Mouse (Mus musculus): Measurements from ENCODE around the gene Gm49396. TPM values are rescaled to one million over a fixed set of nuclear protein-coding genes. Genes with fewer than 3 reads are reported as not detected.

Gm49396 gene
- total RNA-seq, 2 experiments from 2014 or later: 1.6 to 2.2 TPM

DNA sequence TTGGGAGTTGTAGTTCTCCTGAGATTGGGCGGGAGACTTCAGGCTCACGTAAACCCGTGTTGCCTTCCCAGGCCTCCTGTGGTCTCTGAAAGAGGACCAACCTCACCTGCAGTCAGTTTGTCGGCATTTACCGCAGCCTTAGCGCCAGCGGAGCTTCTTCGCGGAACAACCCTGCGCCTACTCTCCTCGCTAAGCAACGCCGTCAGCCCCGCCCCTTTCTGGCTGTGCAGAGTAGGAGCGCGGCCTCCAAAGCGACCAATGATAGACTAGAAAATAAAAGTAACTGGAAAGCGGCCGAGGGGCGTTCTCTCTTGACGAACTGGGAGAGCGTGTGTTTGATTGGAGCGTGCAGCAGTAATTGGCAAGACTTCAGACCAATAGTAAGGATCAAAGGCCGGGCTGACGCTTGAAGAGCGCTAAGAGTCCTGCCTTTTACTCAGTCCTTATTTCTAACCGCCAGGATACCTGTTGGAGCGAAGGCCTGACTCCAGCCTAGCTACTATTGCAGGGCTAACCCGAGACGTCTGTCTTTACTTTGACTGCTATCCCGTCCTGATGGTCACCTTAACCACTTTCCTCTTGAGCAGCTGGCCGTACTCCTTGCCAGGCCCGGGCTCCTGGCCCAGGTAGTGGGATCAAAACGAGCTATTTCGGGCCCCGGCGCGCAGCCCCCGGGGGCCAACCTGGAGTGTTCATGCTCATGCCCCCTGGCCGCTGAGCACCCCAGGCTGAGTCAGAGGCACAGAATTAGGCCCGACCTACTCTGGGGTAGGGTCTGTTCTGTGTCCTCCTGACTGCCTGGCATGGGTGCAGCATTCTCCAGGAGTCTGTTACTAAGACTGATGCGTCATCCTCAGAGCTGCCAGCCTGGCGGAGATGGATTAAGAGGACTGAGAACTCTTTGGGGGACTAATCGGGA, 10.8 kb upstream of the Gm49396 start, which contains the start of the genes Hspb6 and Proser3:
Hspb6 (plus strand) TSS at position 77 of the 919 bp plus-strand sequence.
Proser3 (minus strand) TSS at position 198 of the 919 bp plus-strand sequence.
- DNase-seq: peak; percentile 96

DNA sequence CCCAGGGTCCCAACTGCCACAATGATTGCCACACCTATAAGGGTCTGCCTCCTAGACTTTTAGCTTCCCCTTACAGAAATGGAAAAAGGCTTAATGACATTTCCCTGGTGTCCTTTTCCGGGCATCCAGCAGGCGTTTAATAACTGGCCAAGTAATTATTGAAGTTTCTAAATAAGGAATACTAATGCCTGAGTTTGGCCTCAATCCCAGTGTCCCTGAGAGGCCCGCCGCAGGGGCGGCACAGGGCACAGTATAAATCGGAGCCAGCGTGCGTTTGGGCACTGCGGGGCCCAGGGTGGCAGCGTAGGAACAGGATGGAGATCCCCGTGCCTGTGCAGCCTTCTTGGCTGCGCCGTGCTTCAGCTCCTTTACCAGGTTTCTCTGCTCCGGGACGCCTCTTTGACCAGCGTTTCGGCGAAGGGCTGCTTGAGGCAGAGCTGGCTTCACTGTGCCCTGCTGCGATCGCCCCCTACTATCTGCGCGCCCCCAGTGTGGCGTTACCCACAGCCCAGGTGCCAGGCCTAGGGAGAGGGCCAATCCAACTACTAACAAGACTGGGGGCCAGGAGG, 10.0 kb upstream of the Gm49396 start:
- DNase-seq: peak; percentile 70

DNA sequence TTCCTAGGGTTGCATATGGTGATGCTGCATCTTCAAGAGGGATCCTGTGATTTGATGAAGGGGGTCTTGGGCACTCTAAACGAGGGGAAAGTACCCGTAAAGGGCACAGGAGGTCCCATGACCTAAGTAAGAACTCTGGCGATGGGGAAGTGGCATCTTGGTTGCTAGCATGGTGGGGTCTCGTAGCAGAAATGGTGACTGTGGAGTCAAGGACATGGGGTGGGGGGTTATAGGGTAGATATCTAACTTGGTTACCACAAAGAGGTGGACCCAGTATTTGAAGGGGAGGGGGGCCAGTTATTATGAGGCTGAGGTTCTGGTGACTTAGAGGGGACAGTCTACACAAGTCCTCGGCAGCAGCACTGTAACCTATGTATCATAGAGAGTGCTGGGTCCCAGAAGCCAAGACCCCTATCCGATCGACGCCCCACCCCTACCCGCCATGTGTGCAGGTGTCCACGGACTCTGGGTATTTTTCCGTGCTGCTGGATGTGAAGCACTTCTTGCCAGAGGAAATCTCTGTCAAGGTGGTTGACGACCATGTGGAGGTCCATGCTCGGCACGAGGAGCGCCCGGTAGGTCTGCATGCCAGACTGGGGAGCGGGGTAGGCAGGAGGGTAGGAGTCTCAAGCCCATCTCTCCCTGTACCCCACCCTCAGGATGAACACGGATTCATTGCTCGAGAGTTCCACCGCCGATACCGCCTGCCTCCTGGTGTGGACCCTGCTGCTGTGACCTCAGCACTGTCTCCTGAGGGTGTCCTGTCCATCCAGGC, 9.1 kb upstream of the Gm49396 start:
- DNase-seq: no peak

DNA sequence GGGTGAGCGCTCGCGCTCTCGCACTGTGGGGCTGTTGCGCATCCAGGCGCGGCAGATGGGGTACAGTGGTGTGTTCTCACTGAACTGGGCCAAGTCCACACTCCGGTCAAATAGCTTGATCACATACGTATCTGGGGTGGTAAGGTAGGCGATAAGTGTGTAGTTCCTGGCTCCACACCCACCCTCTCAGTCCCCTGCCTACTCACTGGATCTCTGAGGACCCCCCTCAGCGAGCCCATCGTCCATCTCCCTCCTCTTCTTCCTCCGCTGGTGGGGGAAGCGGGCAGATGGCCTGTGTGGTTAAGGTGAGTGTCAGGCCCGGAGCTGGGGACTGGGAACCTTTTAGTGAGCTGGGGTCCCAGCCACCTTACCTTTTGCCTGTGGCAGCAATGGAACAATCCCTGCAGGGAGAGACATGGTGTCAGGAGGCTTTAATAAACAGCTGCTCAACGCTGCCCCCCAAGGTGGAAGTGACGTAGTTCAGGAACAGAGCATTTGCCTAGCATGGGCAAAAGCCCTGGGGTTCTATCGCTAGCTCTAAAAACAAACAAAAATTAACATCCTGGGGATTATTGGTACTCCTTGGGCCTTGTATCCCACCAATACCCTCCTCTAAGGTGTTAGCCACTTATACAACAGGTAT, 6.1 kb upstream of the Gm49396 start:
- DNase-seq: no peak

DNA sequence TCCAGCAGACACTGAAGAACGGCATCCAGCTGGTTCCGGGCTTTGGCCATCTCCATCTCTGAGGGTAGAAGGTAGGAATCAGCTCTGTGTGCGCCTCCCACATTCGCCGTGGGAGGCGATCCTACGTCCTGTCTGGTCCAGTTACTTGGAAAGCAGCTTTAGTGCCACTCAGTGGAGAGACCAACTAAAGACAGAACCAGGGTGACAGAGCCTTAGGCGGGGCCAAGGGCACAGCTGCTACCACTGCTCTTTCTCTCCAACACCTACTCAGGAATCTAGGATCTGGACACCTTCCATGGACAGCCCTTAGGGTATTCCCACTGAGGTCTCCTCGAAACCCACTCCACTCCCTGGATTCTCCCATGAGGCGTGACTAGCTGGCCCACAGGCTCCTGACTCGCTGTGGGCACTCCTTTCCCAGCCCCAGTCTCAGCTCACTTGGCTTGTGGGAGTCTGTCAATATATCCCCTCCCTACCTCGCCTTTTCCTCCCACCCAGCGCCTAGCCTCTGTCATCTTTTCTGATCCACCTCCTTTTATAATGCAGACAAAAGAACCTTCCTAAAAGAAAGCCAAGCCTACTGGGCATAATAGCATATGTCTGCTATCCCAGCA, 5.1 kb upstream of the Gm49396 start:
- no peak for DNase-seq

DNA sequence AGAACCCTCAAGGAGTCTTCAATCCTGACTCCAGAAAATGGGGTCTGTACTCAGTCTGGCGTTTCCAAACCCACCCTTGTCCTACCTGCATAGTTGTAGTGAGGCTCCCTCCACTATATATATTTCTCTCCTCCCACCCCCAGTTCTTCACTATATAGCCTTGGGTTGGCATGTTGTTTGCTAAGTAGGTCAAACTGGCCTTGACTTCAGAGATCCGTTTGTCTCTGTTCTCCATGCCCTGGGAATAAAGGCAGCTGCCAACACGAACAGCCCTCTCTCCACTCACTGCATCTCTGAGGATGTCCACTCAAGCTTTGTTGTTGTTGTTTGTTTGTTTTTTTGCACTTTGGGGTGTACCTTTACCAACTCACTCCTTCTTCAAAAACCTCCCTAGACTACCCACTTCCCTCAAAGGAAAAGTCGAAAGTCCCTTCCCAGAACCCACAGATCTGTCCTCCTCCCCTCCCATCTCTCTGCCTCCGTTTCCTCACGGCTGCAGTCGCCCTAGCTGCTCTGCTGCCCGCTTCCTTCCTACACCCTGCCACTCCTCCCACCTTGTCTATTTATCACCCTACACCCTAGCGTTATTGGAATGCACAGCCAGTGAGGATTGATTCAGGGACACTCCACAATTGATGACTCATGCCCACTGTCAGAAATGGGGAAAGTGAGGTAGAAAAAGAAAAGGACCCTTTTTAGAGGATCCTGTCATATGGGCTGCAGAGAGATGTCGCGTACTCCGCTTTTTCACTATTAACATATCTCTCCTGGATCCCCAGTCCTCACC, 4.3 kb upstream of the Gm49396 start:
- DNase-seq: no peak

DNA sequence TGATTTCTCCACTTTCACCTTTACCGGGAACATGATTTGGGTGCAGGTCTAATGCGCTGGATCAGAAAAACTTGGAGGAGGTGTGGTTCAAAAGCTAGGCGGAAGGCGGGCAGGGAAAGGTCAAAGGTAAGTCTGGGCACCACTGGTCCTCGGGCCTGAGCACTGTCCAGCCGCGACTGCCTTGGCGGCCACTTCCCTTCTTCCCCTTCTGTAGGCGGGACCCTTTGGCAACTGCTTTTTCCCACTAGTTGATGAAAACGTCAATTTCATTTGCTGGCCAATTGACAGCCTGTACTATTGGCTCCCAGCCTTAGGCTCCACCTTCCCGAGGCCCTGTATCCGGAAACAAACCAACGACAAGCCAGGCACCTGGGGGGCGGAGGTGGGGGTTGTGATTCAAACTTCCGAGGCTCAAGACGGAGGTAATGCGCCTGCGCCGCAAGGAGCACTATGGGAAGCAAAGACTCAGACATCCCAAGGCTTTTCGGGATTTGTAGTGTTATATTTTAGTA, 3.6 kb upstream of the Gm49396 start, which contains the start of gene Lin37:
Lin37 (minus strand) TSS at position 396 of the 512 bp plus-strand sequence.
- DNase-seq: peak; percentile 97

DNA sequence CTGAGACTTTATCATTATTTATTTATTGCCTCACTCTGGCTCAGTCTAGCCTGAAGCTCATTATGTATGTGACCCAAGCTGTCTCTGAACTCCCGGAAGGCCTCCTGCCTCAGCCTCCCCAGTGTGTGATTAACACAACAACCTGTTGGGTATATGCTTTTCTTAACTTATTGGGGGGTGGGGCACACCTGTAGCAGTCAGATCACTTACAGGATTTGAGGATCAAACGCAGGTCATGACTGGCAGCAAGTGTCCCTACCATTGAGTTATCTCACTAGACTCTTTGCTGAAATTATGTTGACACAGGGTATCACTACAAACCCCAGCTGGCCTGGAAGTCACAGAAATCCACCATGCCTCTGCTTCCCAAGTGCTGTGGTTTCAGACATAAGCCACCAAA, 2.8 kb upstream of the Gm49396 start:
- DNase-seq: no peak

DNA sequence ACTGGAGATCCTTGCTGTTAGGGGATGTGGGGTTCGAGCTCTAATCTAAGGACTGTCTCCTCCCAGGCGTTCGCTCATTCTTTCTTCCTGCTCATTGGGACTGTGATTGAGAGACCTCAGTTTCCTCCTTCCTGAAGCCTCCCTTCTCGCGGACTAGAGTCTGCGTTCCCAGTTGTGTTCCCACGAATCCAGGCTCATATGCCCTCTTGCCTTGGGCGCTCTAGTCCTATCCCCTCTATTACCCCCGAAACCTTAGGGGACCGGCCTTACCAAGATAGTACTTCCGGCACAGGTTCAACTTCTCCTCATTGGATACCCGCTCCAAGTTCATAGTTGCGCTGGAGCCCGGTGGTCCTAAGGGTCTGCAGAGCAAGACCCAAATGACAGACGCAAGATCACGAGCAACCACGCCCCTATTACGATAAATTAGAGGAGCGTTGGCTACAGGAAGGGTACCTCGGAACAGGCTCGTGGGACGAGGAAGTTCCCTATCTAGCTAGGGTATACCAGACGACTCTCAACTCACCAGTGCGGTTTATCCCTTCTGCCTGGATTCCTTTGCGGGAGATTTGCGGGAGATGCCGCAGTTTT, 523 bp upstream of the Gm49396 start:
- no peak for DNase-seq

DNA sequence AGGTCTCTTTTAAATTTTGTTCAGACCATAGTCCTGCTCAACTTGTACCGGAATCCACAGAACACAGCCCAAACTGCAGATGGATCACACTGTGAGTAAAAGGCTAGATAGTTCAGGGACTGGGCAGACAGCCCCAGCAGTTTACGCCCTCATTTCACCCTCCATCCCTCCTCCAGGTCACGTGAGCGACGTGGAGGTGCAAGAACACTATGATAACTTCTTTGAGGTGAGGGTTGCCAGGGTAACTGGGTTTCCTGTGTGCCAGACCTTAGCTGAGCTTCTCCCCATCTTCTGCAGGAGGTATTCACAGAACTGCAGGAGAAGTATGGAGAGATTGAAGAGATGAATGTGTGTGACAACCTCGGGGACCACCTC, 749 bp downstream of the Gm49396 start:
- DNase-seq: no peak

DNA sequence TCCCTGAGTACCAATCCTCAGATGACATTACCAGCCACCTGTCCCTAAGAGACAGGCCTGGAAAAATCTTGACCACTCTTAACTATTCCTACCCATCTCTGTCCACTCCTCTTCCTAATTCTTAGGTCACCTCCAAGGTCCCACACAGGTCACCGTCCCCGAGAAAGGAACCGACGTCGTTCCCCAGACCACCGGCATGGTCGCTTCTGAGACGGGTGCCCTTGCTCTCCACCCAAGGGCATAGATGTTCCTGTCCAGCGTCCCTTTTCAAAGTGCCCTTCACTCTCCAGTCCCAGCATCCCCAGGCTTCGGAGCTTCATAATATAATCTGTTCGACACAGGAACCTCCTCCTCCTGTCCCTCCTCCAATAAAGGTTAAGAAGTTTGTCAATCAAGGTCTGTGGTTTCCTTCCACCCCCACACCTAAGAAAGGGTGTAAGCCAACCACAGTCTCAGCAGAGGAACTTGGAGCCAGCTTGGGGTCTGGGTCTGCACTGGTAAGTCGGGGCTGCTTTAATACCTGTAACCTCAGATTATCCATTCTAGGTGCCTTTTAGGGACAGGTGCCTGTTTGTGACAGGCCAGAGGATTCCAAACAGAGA, 1.9 kb downstream of the Gm49396 start, which contains the start of gene Igflr1:
Igflr1 (plus strand) TSS at position 458 of the 602 bp plus-strand sequence.
- DNase-seq: no peak

DNA sequence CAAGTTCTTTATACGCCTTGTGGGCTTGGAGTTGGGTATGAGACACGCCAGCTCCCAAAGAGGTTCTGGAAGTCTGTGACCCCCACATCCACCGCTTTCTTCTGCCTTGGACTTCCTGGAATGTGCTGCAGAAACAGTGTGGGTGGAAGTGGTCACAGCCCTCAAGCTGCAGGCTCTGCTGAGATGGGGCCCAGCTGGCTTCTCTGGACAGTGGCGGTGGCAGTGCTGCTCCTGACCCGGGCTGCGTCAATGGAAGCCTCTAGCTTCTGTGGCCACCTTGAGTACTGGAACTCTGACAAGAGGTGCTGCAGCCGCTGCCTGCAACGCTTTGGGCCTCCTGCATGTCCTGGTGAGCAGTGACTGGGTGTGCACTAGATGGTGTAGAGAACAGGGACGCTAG, 2.9 kb downstream of the Gm49396 start:
- no peak for DNase-seq

DNA sequence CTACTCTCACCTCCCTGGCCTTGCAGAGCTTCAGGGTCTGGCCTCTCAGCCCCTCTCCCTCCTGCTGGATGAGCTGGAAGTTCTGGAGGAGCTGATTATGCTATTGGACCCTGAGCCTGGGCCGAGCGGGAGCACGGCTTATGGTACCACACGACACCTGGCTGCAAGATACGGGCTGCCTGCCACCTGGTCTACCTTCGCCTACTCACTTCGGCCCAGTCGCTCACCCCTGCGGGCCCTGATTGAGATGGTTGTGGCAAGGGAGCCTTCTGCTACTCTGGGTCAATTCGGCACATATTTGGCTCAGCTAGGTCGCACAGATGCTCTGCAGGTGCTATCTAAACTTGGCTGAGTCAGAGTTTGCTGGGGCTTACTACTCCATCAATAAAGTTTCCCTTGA, 4.4 kb downstream of the Gm49396 start:
- no peak for DNase-seq

DNA sequence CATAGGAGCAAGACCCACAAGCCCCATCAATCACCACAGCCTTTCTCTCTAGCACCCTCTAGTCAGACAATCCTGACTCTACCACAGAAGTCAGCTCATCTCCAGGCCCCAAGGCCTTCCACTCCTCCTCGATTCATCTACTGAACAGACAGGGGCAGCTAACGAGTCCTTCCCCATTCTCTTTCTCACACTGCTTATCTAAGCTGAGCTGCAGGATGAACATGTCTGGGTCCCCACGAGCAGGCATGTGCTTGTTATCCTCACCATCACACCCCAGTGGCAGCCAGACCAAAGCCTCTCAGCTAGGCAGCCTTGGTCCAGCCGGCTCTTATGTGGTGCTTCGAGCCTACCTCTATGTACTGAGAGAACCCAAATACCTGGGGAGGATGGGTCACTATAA, 9.2 kb downstream of the Gm49396 start:
- no peak for DNase-seq

DNA sequence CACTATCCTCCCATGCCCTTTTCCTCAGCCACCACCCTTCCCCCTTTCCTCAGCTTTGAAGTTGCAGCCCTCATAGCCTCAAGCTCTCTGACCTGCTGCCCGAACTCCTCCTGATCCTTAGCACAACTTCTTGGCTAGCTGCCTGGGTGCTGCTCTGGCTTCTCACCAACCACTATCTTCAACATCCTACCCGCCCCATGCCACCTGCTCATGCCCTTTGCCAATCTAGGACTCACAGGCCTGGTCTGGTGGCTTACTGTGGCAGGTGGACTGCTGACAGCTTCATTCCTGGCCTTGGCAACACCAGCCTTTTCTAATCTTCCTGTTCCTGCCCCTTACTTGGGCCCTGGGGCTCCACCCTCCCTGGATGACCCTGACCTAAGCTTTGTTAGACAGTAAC, 9.8 kb downstream of the Gm49396 start:
- DNase-seq: peak; percentile 86

DNA sequence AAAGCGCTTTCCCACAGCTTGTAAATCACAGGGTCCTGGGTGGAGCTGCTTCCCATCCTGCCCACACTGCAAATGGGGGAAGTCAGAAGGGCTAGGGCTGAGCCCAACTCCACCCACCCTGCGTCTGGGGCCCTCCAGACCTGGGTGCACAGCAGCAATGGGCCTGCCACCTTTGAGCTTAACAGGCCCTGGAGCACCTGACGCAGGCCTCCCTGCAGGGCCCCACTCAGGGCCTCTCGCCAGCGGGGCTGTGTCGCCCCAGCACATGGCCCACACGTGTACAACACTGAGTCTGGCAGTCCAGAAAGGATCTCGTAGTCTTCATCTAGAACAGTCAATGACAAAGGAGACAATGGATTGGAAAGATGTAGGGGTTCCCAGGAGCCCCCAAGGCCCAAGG, 16.8 kb downstream of the Gm49396 start:
- DNase-seq: no peak

DNA sequence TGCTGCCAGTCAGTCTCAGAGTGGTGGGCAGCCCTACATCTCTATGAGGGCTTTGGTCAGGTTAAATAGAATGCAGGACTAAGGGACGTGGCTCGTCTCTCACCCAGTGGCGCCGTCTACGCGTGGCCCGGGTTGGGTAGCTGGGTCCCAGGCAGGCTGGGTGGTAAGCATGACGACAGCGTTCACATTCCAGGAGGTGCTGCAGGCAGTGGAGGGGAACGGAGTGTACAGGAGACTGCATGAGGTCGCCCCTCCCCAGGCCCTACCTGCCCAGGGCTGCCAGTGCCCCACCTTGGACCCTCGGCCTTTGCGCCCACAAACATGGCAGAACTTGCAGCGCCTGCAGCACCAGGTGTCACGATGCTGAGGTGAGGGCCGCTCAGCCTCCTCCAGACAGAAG, 18.4 kb downstream of the Gm49396 start:
- DNase-seq: no peak

DNA sequence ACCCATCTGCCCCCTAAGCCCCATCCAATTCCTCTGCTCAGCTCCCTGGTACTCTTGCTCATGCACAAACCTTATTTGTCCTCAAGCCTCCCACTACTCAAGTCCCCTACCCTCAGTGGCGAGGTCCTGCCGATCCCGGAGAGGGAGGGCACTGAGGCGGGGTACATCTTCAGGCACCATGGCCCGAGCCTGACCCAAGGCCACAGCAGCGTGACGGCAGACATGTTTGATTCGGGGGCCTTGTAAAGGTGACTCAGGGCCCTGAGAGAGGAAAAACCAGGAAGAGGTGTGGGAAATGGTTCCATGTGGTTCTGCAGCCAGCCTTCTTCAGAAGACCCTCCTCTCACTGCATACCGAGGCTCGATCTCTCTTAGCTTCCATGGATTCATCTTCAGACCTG, 21.2 kb downstream of the Gm49396 start:
- no peak for DNase-seq

DNA sequence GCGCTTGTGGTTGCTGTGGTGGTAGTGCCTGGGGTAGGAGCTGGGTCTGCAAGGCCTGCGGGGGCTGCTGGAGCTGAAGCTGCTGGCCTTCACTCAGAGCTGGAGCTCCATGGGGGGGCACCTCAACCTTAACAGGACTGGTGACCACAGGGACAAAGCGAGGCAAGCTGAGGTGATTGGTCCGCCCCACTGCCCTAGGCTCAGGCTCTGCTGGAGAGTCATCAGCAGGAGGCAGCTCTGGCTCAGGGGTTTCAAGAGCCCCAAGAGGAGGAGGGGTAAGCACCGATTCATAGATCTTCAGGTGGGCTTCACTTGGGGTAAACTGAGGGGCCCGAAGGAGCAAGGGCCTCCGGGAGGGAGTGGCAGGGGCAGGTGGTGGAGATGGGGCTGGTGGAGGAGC, 22.0 kb downstream of the Gm49396 start:
- DNase-seq: no peak
